Mouse (Mus musculus) heart, postnatal 0 days (tissue): ENCODE measurements around the gene Slc25a35. TPM values are rescaled to one million over a fixed set of nuclear protein-coding genes. Genes with fewer than 3 reads are reported as not detected.

Experiments
- ATAC-seq: fragments of 200-750 bp; cut with Nextera tagmentation; 2 replicates; pipeline ENCODE4 v1.8.0; 2017; ENCODE audit warnings: low read depth, moderate number of reproducible peaks, moderate library complexity; ENCODE audit not compliant: insufficient read depth
- DNase-seq: peaks from one replicate; pipeline ENCODE4 v3.0.0-alpha.2; 2016; ENCODE audit warnings: low spot score
- H3K27ac ChIP-seq: fragments of 300-500 bp; sonication (generic); 2 replicates; pipeline ENCODE4 v1.5.1; 2014; ENCODE audit warnings: low read depth, mild to moderate bottlenecking
- H3K27me3 ChIP-seq: fragments of 300-500 bp; sonication (generic); 2 replicates; pipeline ENCODE4 v1.6.1; 2014; ENCODE audit warnings: low read length, mixed read lengths; ENCODE audit not compliant: control insufficient read depth, insufficient read depth
- H3K36me3 ChIP-seq: fragments of 300-500 bp; sonication (generic); replicated peaks from 2 replicates; pipeline ENCODE4 v1.6.1; 2014; ENCODE audit warnings: low read length, mixed read lengths; ENCODE audit not compliant: control insufficient read depth, insufficient read depth
- H3K4me1 ChIP-seq: fragments of 300-500 bp; sonication (generic); 2 replicates; pipeline ENCODE4 v1.6.1; 2014; ENCODE audit warnings: antibody characterized with exemption; ENCODE audit not compliant: control insufficient read depth, insufficient read depth
- H3K4me2 ChIP-seq: fragments of 300-500 bp; sonication (generic); 2 replicates; pipeline ENCODE4 v1.6.1; 2014; ENCODE audit warnings: low read depth, mild to moderate bottlenecking, low read length, moderate library complexity
- H3K4me3 ChIP-seq: fragments of 300-500 bp; sonication (generic); 2 replicates; pipeline ENCODE4 v1.5.1; 2014; ENCODE audit warnings: low read depth, low read length
- H3K9ac ChIP-seq: fragments of 300-500 bp; sonication (generic); replicated peaks from 2 replicates; pipeline ENCODE4 v1.6.1; 2014; ENCODE audit warnings: low read depth, low read length, mixed read lengths
- H3K9me3 ChIP-seq: fragments of 300-500 bp; sonication (generic); replicated peaks from 2 replicates; pipeline ENCODE4 v1.6.1; 2016; ENCODE audit warnings: low read length; ENCODE audit not compliant: control insufficient read depth
- CTCF ChIP-seq: IDR thresholded peaks from 2 replicates; pipeline ENCODE4 v1.5.1; 2016; ENCODE audit warnings: antibody characterized with exemption, control low read depth, low read depth
- EP300 ChIP-seq: IDR thresholded peaks from 2 replicates; pipeline ENCODE4 v1.6.1; 2016; ENCODE audit warnings: antibody characterized with exemption, low read depth
- WGBS: fragments of 180-500 bp; shearing (Covaris S2); extraction: QIAGEN DNeasy Blood & Tissue Kit; methylation state at CpG from one replicate; pipeline ENCODE4 v1.1.7; 2014; 5-methylcytosine and 5-hydroxymethylcytosine counted together
- microRNA-seq: library from miRNA; unstranded; fragments of <30 nt; microRNA quantifications from one replicate; pipeline ENCODE4, GENCODE M21; 2016
- polyA plus RNA-seq: library from polyadenylated mRNA; unstranded; fragments of >200 nt; fragmentation: Nextera tagmentation; extraction: Ambion mirVana; gene quantifications from 2 replicates; pipeline ENCODE4 v1.2.1, GENCODE M21; 2015
- total RNA-seq: library from RNA; depleted of rRNA; stranded (reverse); fragments of >200 nt; gene quantifications from 2 replicates; pipeline ENCODE4 v1.2.3, GENCODE M21; 2014; ENCODE audit warnings: low replicate concordance; rRNA removed

Gene Slc25a35
- total and polyA plus RNA-seq, 2 experiments from 2014 or later: 2.0 to 3.6 TPM

DNA sequence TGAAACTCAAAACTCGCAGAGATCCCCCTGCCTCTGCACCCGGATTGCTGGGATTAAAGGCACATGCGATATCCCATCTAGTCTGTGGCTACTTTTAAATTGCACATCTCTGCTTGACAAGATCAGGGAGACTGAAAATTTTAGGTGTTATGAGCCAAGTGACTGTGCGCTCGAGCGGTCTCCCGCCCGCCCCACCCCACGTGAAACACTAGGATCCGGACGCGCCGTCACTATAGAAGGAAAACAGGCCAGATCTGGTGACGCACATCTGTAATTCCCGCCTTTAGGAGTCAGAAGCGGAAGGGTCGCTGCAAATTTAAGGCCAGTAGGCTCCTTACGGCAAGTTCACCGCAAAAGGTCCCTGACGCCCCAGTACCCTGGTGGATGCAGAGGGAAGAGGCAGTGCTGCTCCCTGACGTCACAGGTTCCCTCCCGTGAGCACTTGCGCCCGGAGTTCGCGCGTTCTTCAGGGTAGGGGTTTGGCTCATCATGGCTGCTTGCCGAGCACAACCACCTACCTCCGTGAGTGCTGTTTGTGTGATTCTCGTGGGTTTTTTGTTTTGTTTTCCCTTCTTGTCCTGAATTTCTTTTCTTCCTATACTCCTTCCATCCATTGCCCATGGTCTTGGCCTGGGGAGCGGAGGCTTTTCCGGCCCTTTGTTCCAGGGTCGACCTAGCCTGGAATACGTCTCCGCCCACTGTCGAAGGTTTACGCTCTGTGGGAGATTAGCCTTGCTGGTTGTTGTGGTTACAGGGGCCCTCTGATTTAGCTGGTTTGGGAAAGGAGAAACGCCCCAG lies 47.9 kb downstream of the Slc25a35 start, which contains the start of gene Ctc1:
Ctc1 (plus strand) TSS at position 268 of the 798 bp plus-strand sequence.
- H3K9me3 ChIP-seq: no peaks in the 10 kb centered on the region
- 3% methylated on average over 38 of the region's 38 CpGs for WGBS
- peak within 1 kb of the TSS; percentile 76 for H3K9ac ChIP-seq
- H3K27ac ChIP-seq: peak within 1 kb of the TSS; percentile 79
- DNase-seq (peak; percentile 96), ATAC-seq (peak; percentile 92)
- 0 out of 2 replicates have a peak, but pooled peaks cover under 1% of the 10 kb centered on the region for H3K36me3 ChIP-seq
- peaks cover 17% of the 10 kb centered on the region for H3K4me1 ChIP-seq
- H3K4me2 ChIP-seq: peak within 1 kb of the TSS; percentile 80
- H3K4me3 ChIP-seq: peak within 1 kb of the TSS; percentile 68
- H3K27me3 ChIP-seq: no peaks in the 10 kb centered on the region
- TF ChIP-seq EP300: no peak
- TF ChIP-seq CTCF: peak; percentile 59

DNA sequence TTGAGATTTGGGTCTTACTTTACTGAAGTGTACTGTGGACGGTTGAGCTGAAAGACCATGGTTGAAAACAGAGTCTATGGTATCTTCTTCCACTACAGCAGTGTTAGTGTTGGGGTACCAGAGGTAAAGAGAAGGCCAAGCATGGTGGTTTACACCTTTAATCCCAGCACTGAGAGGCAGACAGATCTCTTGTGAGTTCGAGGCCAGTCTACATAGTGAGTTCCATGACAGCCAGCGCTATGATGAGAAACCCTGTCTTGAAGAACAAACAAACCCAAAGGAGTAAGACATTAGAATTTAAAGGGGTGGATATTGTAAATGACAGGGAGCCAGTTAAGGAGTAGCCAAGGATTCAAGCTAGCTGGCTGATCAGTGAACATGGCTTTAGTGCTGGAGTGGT lies 48.8 kb downstream of the Slc25a35 start:
- H3K4me3 ChIP-seq: peak overlapping the region; percentile 68
- TF ChIP-seq EP300 (no peak), CTCF (no peak)
- 0 out of 2 replicates have a peak, but pooled peaks cover 8% of the 10 kb centered on the region for H3K36me3 ChIP-seq
- ATAC-seq (no peak), DNase-seq (no peak)
- 65% methylated on average over 3 of the region's 3 CpGs for WGBS
- H3K9ac ChIP-seq: peak overlapping the region; percentile 76
- peaks cover 13% of the 10 kb centered on the region for H3K4me1 ChIP-seq
- peak overlapping the region; percentile 79 for H3K27ac ChIP-seq
- no peaks in the 10 kb centered on the region for H3K9me3 ChIP-seq
- peak overlapping the region; percentile 80 for H3K4me2 ChIP-seq
- H3K27me3 ChIP-seq: no peaks in the 10 kb centered on the region

DNA sequence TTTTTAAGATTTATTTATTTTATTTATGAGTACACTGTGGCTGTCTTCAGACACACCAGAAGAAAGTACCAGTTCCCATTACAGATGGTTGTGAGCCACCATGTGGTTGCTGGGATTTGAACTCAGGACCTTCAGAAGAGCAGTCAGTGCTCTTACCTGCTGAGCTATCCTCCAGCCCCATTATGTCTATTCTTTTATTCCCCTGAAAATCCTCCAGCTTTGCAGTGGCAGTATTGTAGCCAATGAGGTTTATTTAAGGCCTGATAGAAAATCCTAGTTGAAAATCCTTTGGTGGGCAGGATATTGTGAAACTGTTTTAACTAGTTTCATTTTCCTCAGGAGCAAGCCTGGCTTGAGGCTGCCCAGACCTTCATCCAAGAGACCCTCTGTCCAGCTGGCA lies 52.8 kb downstream of the Slc25a35 start:
- H3K36me3 ChIP-seq: peaks cover 47% of the 10 kb centered on the region
- H3K4me2 ChIP-seq: no peak overlapping the region
- H3K27ac ChIP-seq: no peak overlapping the region
- no peak overlapping the region for H3K9ac ChIP-seq
- H3K4me3 ChIP-seq: no peak overlapping the region
- peaks cover 9% of the 10 kb centered on the region for H3K4me1 ChIP-seq
- no peaks in the 10 kb centered on the region for H3K9me3 ChIP-seq
- no peaks in the 10 kb centered on the region for H3K27me3 ChIP-seq
- ATAC-seq (no peak), DNase-seq (no peak)
- no peak for TF ChIP-seq CTCF
- no peak for TF ChIP-seq EP300

Small RNA genes within 50 kb of the gene (microRNA-seq; reads per million reads assigned to microRNA genes)
- 2.5 reads per million, percentile 9 among the genes with 10 or more reads in this experiment for gene Mir3062

Other genes starting within 250 kb of the Slc25a35 start
- gene Ndel1, start 96.3 kb upstream of the Slc25a35 start, total RNA-seq: 70.9 and 130 TPM in 2 replicates
- 60.7 and 62.3 TPM in 2 replicates for gene Ndel1, start 96.3 kb upstream of the Slc25a35 start, polyA plus RNA-seq
- gene Rnf222, start 79.6 kb upstream of the Slc25a35 start, total RNA-seq: not detected in 2 replicates
- 0.14 and 0.15 TPM in 2 replicates for gene Rnf222, start 79.6 kb upstream of the Slc25a35 start, polyA plus RNA-seq
- 1,343 and 1,533 TPM in 2 replicates for gene Rpl26, start 66.5 kb upstream of the Slc25a35 start, total RNA-seq
- gene Rpl26, start 66.5 kb upstream of the Slc25a35 start, polyA plus RNA-seq: 529 and 545 TPM in 2 replicates
- gene Odf4, start 41.0 kb upstream of the Slc25a35 start, total RNA-seq: not detected in 2 replicates
- gene Odf4, start 41.0 kb upstream of the Slc25a35 start, polyA plus RNA-seq: not detected in 2 replicates
- 12.6 and 19.8 TPM in 2 replicates for gene Arhgef15, start 10.7 kb upstream of the Slc25a35 start, total RNA-seq
- 10.0 and 11.6 TPM in 2 replicates for gene Arhgef15, start 10.7 kb upstream of the Slc25a35 start, polyA plus RNA-seq
- gene Rangrf, start 7.1 kb downstream of the Slc25a35 start, total RNA-seq: 101 and 103 TPM in 2 replicates
- gene Rangrf, start 7.1 kb downstream of the Slc25a35 start, polyA plus RNA-seq: 78.0 and 85.1 TPM in 2 replicates
- 10.1 and 12.3 TPM in 2 replicates for gene Pfas, start 40.3 kb downstream of the Slc25a35 start, total RNA-seq
- 8.3 and 8.7 TPM in 2 replicates for gene Pfas, start 40.3 kb downstream of the Slc25a35 start, polyA plus RNA-seq
- 40.0 and 46.0 TPM in 2 replicates for gene Ctc1, start 47.8 kb downstream of the Slc25a35 start, total RNA-seq
- 18.6 TPM in 2 replicates for gene Ctc1, start 47.8 kb downstream of the Slc25a35 start, polyA plus RNA-seq
- gene Aurkb, start 77.5 kb downstream of the Slc25a35 start, total RNA-seq: 21.4 and 54.6 TPM in 2 replicates
- gene Aurkb, start 77.5 kb downstream of the Slc25a35 start, polyA plus RNA-seq: 19.5 and 19.9 TPM in 2 replicates
- 21.3 and 24.1 TPM in 2 replicates for gene Borcs6, start 91.6 kb downstream of the Slc25a35 start, total RNA-seq
- 12.1 and 13.0 TPM in 2 replicates for gene Borcs6, start 91.6 kb downstream of the Slc25a35 start, polyA plus RNA-seq
- gene Tmem107, start 102.7 kb downstream of the Slc25a35 start, total RNA-seq: 10.9 and 25.5 TPM in 2 replicates
- 18.3 and 24.3 TPM in 2 replicates for gene Tmem107, start 102.7 kb downstream of the Slc25a35 start, polyA plus RNA-seq
- 25.2 and 27.9 TPM in 2 replicates for gene Vamp2, start 120.4 kb downstream of the Slc25a35 start, total RNA-seq
- gene Vamp2, start 120.4 kb downstream of the Slc25a35 start, polyA plus RNA-seq: 59.2 and 62.1 TPM in 2 replicates
- 76.8 and 93.5 TPM in 2 replicates for gene Per1, start 127.1 kb downstream of the Slc25a35 start, total RNA-seq
- 8.1 and 9.7 TPM in 2 replicates for gene Per1, start 127.1 kb downstream of the Slc25a35 start, polyA plus RNA-seq
- not detected in 2 replicates for gene Hes7, start 152.3 kb downstream of the Slc25a35 start, total RNA-seq
- gene Hes7, start 152.3 kb downstream of the Slc25a35 start, polyA plus RNA-seq: 0.26 and 0.29 TPM in 2 replicates
- 0.66 TPM in 1 of 2 replicates, not detected in the other for gene 9130213A22Rik, start 154.5 kb downstream of the Slc25a35 start, total RNA-seq
- gene 9130213A22Rik, start 154.5 kb downstream of the Slc25a35 start, polyA plus RNA-seq: 0.30 and 0.49 TPM in 2 replicates
- 0.58 TPM in 1 of 2 replicates, not detected in the other for gene Aloxe3, start 157.8 kb downstream of the Slc25a35 start, total RNA-seq
- gene Aloxe3, start 157.8 kb downstream of the Slc25a35 start, polyA plus RNA-seq: 0.08 TPM in 1 of 2 replicates, not detected in the other
- gene Alox12b, start 188.9 kb downstream of the Slc25a35 start, total RNA-seq: not detected in 2 replicates
- gene Alox12b, start 188.9 kb downstream of the Slc25a35 start, polyA plus RNA-seq: not detected in 2 replicates
- gene Alox8, start 229.7 kb downstream of the Slc25a35 start, total RNA-seq: 3.0 and 3.7 TPM in 2 replicates
- gene Alox8, start 229.7 kb downstream of the Slc25a35 start, polyA plus RNA-seq: 0.86 and 2.5 TPM in 2 replicates